Mouse (Mus musculus) liver, embryonic 11.5 days (tissue): ENCODE measurements around the gene Copb1. TPM values are rescaled to one million over a fixed set of nuclear protein-coding genes. Genes with fewer than 3 reads are reported as not detected.

Source experiments
- ATAC-seq: fragments of 200-750 bp; cut with Nextera tagmentation; replicated peaks from 2 replicates; pipeline ENCODE4 v1.8.0; 2017; ENCODE audit warnings: moderate number of reproducible peaks, mild to moderate bottlenecking, moderate TSS enrichment, moderate library complexity; ENCODE audit not compliant: low FRiP score
- DNase-seq: peaks from one replicate; pipeline ENCODE4 v3.0.0-alpha.2; 2017; ENCODE audit warnings: low spot score
- H3K27ac ChIP-seq: fragments of 300-500 bp; sonication (generic); 2 replicates; pipeline ENCODE4 v1.5.1; 2014; ENCODE audit warnings: mild to moderate bottlenecking, low read depth, low read length, control low read depth
- H3K27me3 ChIP-seq: fragments of 300-500 bp; sonication (generic); replicated peaks from 2 replicates; pipeline ENCODE4 v1.6.1; 2014; ENCODE audit warnings: low read length, mixed read lengths; ENCODE audit not compliant: control insufficient read depth, insufficient read depth
- H3K36me3 ChIP-seq: fragments of 300-500 bp; sonication (generic); 2 replicates; pipeline ENCODE4 v1.6.1; 2014; ENCODE audit warnings: mild to moderate bottlenecking, low read length, moderate library complexity, mixed read lengths; ENCODE audit not compliant: control insufficient read depth, insufficient read depth
- H3K4me1 ChIP-seq: fragments of 300-500 bp; sonication (generic); replicated peaks from 2 replicates; pipeline ENCODE4 v1.6.1; 2014; ENCODE audit warnings: low read length, mixed read lengths; ENCODE audit not compliant: control insufficient read depth, insufficient read depth
- H3K4me2 ChIP-seq: fragments of 300-500 bp; sonication (generic); 2 replicates; pipeline ENCODE4 v1.6.1; 2014; ENCODE audit warnings: mild to moderate bottlenecking, control low read depth, moderate library complexity
- H3K4me3 ChIP-seq: fragments of 300-500 bp; sonication (generic); 2 replicates; pipeline ENCODE4 v1.5.1; 2014; ENCODE audit warnings: low read depth, low read length, control low read depth
- H3K9ac ChIP-seq: fragments of 300-500 bp; sonication (generic); 2 replicates; pipeline ENCODE4 v1.6.1; 2014; ENCODE audit warnings: low read depth, low read length, control low read depth
- H3K9me3 ChIP-seq: fragments of 300-500 bp; sonication (generic); 2 replicates; pipeline ENCODE4 v1.6.1; 2016; ENCODE audit warnings: low read length, inconsistent platforms, mixed read lengths; ENCODE audit not compliant: control insufficient read depth
- WGBS: fragments of 180-500 bp; shearing (Covaris S2); extraction: QIAGEN DNeasy Blood & Tissue Kit; methylation state at CpG from one replicate; pipeline ENCODE4 v1.1.7; 2014; 5-methylcytosine and 5-hydroxymethylcytosine counted together
- polyA plus RNA-seq: library from polyadenylated mRNA; unstranded; fragments of >200 nt; fragmentation: Nextera tagmentation; extraction: Ambion mirVana; gene quantifications from 2 replicates; pipeline ENCODE4 v1.2.1, GENCODE M21; 2014

Gene Copb1
- polyA plus RNA-seq, 1 experiment from 2014 or later = 102 TPM

- Histone ChIP-seq H3K4me1 (no peaks in the 10 kb centered on the region; the same call in none of the 2 replicates), H3K27ac (no peak overlapping the region), H3K4me3 (no peak overlapping the region), H3K9me3 (no peaks in the 10 kb centered on the region), H3K27me3 (no peaks in the 10 kb centered on the region), H3K4me2 (no peak overlapping the region), H3K36me3 (no peaks in the 10 kb centered on the region), H3K9ac (no peak overlapping the region)
- 80% methylated on average over 5 of the region's 5 CpGs for WGBS
- DNase-seq (no peak), ATAC-seq (no peak)
These were observed 35.6 kb upstream of the Copb1 start for GRCm38 (mm10) chr7:114290078-114290506.

- DNase-seq (no peak), ATAC-seq (0 out of 2 replicates have a peak, but pooled peaks have one; percentile 21)
- Histone ChIP-seq H3K4me3 (no peak overlapping the region), H3K9me3 (no peaks in the 10 kb centered on the region), H3K4me2 (no peak overlapping the region), H3K27ac (no peak overlapping the region), H3K4me1 (no peaks in the 10 kb centered on the region), H3K36me3 (no peaks in the 10 kb centered on the region), H3K9ac (no peak overlapping the region), H3K27me3 (no peaks in the 10 kb centered on the region)
- 88% methylated on average over 14 of the region's 14 CpGs for WGBS
These were observed 29.9 kb upstream of the Copb1 start for GRCm38 (mm10) chr7:114284296-114284910.

DNA sequence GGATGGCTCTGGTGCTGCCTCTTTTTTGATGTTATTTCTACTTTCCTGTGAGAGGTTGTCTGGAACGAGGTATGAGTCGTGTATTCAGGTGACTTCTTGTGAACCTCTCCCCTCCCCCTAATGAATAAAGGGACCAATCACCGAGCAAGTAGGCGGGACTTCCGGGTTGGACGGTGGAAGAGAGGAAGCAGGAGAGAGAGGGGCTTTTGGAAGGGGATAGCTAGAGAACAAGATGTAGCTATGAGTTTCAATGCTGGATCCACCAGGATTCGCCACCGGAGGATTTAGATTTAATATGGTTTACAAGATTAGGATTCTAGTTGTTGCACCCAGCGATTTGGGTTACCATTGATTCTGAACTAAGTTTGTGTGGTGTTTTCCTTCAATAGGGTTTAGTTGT is 28.5 kb upstream of the Copb1 start:
- Histone ChIP-seq H3K27ac (no peak overlapping the region), H3K4me1 (no peaks in the 10 kb centered on the region), H3K9ac (no peak overlapping the region), H3K4me3 (no peak overlapping the region), H3K36me3 (no peaks in the 10 kb centered on the region), H3K27me3 (no peaks in the 10 kb centered on the region), H3K9me3 (no peaks in the 10 kb centered on the region), H3K4me2 (no peak overlapping the region)
- DNase-seq (no peak), ATAC-seq (no peak)
- WGBS = 75% methylated on average over 9 of the region's 9 CpGs

DNA sequence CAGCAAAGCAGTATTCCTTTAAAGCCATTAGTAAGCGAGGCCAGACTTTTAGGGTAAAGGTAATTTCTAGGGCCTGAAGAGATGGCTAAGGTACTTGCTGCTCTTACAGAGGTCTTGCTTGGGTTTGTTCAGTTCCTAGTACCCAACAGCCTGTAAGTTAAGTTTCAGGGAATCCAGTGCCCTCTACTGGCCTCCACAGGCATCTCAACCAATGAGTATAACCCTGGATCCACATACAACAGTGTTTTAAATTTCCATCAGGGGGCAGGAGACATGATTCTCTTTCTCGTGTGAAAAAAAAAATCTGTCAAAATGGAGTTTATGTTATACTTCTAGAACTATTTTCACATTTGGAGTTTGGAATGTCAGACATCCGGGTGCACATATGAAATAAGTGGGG is 27.2 kb upstream of the Copb1 start:
- H3K4me2 ChIP-seq = no peak overlapping the region
- no peak for DNase-seq
- H3K9me3 ChIP-seq = no peaks in the 10 kb centered on the region
- no peak overlapping the region for H3K4me3 ChIP-seq
- no peak overlapping the region for H3K9ac ChIP-seq
- 56% methylated on average over 3 of the region's 3 CpGs for WGBS
- H3K36me3 ChIP-seq = no peaks in the 10 kb centered on the region
- no peaks in the 10 kb centered on the region for H3K27me3 ChIP-seq
- peak; percentile 77 for ATAC-seq
- peaks cover 5% of the 10 kb centered on the region; the same call in 1 of the 2 replicates for H3K4me1 ChIP-seq
- H3K27ac ChIP-seq = no peak overlapping the region

GRCm38 (mm10) chr7:114276005-114276752 is 21.7 kb upstream of the Copb1 start, which contains the start of gene Psma1:
Gene Psma1, minus strand, starts transcription at chr7:114276118.
- Histone ChIP-seq H3K27ac (0 out of 2 replicates have a peak within 1 kb of the TSS, but pooled peaks have one; percentile 37), H3K4me1 (peaks cover 10% of the 10 kb centered on the region), H3K4me2 (peak within 1 kb of the TSS; percentile 85), H3K9me3 (no peaks in the 10 kb centered on the region), H3K9ac (peak within 1 kb of the TSS; percentile 91), H3K4me3 (peak within 1 kb of the TSS; percentile 94), H3K27me3 (no peaks in the 10 kb centered on the region), H3K36me3 (peaks cover 15% of the 10 kb centered on the region)
- under 1% methylated on average over 39 of the region's 39 CpGs for WGBS
- DNase-seq (peak; percentile 92), ATAC-seq (peak; percentile 95)

DNA sequence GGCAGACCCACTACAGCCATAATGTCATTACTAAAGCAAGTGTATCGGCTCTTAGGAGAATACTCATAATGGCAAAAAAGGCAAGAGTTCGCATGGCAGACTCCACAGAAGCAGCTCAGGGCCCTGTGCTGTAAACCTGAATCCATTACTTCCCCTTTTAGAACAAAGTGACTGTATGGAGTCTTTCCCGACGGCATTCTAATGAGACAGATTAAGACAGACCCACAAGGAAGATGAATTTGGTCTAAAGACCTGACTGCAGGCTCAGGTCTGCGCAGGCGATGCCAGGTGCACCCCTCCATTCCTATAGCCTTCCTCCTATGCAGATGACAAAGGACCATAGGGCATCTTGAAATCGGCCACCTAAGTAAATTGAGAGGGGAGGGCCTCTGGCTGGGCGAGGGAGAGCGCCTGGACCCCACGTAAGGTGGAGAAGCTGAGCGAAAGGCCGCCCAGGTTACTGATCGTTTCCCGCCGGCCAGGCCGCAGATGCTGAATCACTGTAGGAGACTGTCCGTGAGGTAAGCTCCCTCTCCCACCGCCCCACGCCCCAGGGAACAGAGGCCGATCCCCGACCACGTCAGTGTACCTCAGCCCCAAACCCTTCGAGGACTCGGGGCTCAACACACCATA is 21.0 kb upstream of the Copb1 start:
- WGBS = 1% methylated on average over 24 of the region's 24 CpGs
- H3K4me1 ChIP-seq = peaks cover 10% of the 10 kb centered on the region
- H3K36me3 ChIP-seq = peaks cover 15% of the 10 kb centered on the region
- H3K27me3 ChIP-seq = no peaks in the 10 kb centered on the region
- H3K27ac ChIP-seq = 0 out of 2 replicates have a peak overlapping the region, but pooled peaks have one; percentile 37
- peak overlapping the region; percentile 91 for H3K9ac ChIP-seq
- DNase-seq (no peak), ATAC-seq (peak; percentile 83)
- peak overlapping the region; percentile 94 for H3K4me3 ChIP-seq
- peak overlapping the region; percentile 85 for H3K4me2 ChIP-seq
- no peaks in the 10 kb centered on the region for H3K9me3 ChIP-seq

DNA sequence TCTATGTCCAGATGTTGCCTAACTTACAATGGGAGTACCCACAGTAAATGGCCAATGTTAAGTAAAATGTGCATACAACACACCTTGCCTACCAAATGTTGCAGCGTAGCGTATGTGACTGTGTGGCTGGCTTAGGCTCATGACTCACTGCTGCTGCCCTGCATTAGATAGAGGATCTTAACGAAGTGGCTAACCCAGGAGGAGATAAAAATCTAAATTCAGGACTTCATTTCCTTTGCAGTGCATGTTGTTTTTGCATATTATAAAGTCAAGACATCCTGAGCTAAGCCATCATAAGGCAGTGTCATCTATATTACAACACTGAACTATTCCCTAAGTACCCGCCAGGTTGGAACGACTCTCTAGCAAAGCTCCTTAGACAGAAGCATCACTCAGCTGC is 13.9 kb upstream of the Copb1 start:
- H3K27me3 ChIP-seq = no peaks in the 10 kb centered on the region
- 91% methylated on average over 5 of the region's 5 CpGs for WGBS
- peaks cover 62% of the 10 kb centered on the region for H3K36me3 ChIP-seq
- H3K4me2 ChIP-seq = no peak overlapping the region
- H3K9ac ChIP-seq = no peak overlapping the region
- DNase-seq (no peak), ATAC-seq (no peak)
- peaks cover 5% of the 10 kb centered on the region; the same call in 1 of the 2 replicates for H3K9me3 ChIP-seq
- no peak overlapping the region for H3K27ac ChIP-seq
- no peak overlapping the region for H3K4me3 ChIP-seq
- no peaks in the 10 kb centered on the region for H3K4me1 ChIP-seq

DNA sequence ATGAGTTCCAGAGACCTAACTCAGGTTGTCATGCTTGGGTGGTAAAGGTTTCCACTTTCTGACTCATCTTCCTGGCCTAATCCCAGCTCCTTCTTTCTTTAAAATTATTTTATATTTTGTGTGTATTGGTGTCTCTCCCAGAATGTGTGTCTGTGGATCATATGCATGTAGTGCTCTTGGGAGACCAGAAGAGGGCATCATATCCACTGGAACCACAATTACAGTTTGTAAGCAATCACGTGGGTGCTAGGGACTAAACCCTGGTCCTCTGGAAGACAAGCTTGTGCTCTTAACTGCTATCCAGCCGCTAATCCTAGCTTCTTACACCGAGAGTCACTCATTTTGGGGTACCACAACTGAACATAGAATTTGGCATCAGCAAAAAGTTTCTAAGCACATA is 2.8 kb downstream of the Copb1 start:
- Histone ChIP-seq H3K27me3 (no peaks in the 10 kb centered on the region), H3K9ac (no peak overlapping the region), H3K27ac (no peak overlapping the region), H3K4me2 (no peak overlapping the region), H3K4me3 (no peak overlapping the region), H3K36me3 (peaks cover 26% of the 10 kb centered on the region), H3K9me3 (no peaks in the 10 kb centered on the region), H3K4me1 (no peaks in the 10 kb centered on the region)
- no peak for ATAC-seq
- WGBS = 93% methylated on average over 3 of the region's 3 CpGs
- no peak for DNase-seq
